Mouse (Mus musculus) midbrain, postnatal 0 days (tissue): ENCODE results near the gene Olfr1333. TPM values are rescaled to one million over a fixed set of nuclear protein-coding genes. Genes with fewer than 3 reads are reported as not detected.
"Not testable (repeated sequence)": the region's sequence is repeated elsewhere in the genome, so short reads cannot be mapped to it uniquely, and the experiment has no call there.

Experiments
- ATAC-seq: fragments of 200-750 bp; cut with Nextera tagmentation; 2 replicates; pipeline ENCODE4 v1.8.0; 2017; ENCODE audit warnings: moderate number of reproducible peaks, mild to moderate bottlenecking, moderate TSS enrichment, moderate library complexity; ENCODE audit not compliant: low FRiP score
- DNase-seq: peaks from one replicate; pipeline ENCODE4 v3.0.0-alpha.2; 2015; ENCODE audit warnings: low spot score
- H3K27ac ChIP-seq: fragments of 300-500 bp; sonication (generic); 2 replicates; pipeline ENCODE4 v1.5.1; 2014; ENCODE audit warnings: low read depth, mild to moderate bottlenecking, low read length, mixed read lengths
- H3K27me3 ChIP-seq: fragments of 300-500 bp; sonication (generic); 2 replicates; pipeline ENCODE4 v1.6.1; 2014; ENCODE audit warnings: low read length, control low read depth, mixed read lengths; ENCODE audit not compliant: insufficient read depth
- H3K36me3 ChIP-seq: fragments of 300-500 bp; sonication (generic); 2 replicates; pipeline ENCODE4 v1.6.1; 2014; ENCODE audit warnings: low read length, control low read depth, mixed read lengths; ENCODE audit not compliant: insufficient read depth
- H3K4me1 ChIP-seq: fragments of 300-500 bp; sonication (generic); 2 replicates; pipeline ENCODE4 v1.6.1; 2014; ENCODE audit warnings: mild to moderate bottlenecking, control low read depth, antibody characterized with exemption, low read length, mixed read lengths; ENCODE audit not compliant: insufficient read depth
- H3K4me2 ChIP-seq: fragments of 300-500 bp; sonication (generic); 2 replicates; pipeline ENCODE4 v1.6.1; 2014; ENCODE audit warnings: low read depth, mild to moderate bottlenecking, low read length, mixed read lengths; ENCODE audit not compliant: poor library complexity, severe bottlenecking
- H3K4me3 ChIP-seq: fragments of 300-500 bp; sonication (generic); 2 replicates; pipeline ENCODE4 v1.5.1; 2014; ENCODE audit warnings: low read depth, mild to moderate bottlenecking, low read length, moderate library complexity
- H3K9ac ChIP-seq: fragments of 300-500 bp; sonication (generic); replicated peaks from 2 replicates; pipeline ENCODE4 v1.6.1; 2014; ENCODE audit warnings: mild to moderate bottlenecking, low read length, moderate library complexity, mixed read lengths; ENCODE audit not compliant: poor library complexity, severe bottlenecking
- H3K9me3 ChIP-seq: fragments of 300-500 bp; sonication (generic); 2 replicates; pipeline ENCODE4 v1.6.1; 2016; ENCODE audit warnings: low read length, control low read depth
- CTCF ChIP-seq: IDR thresholded peaks from 2 replicates; pipeline ENCODE4 v1.5.1; 2016; ENCODE audit warnings: antibody characterized with exemption, mild to moderate bottlenecking
- WGBS: fragments of 180-500 bp; shearing (Covaris S2); extraction: QIAGEN DNeasy Blood & Tissue Kit; methylation state at CpG from one replicate; pipeline ENCODE4 v1.1.7; 2014; 5-methylcytosine and 5-hydroxymethylcytosine counted together
- polyA plus RNA-seq: library from polyadenylated mRNA; unstranded; fragments of >200 nt; fragmentation: Nextera tagmentation; extraction: Ambion mirVana; gene quantifications from 2 replicates; pipeline ENCODE4 v1.2.1, GENCODE M21; 2015
- total RNA-seq: library from RNA; depleted of rRNA; stranded (reverse); fragments of >200 nt; gene quantifications from 2 replicates; pipeline ENCODE4 v1.2.3, GENCODE M21; 2014; rRNA removed

The Olfr1333 gene
- total and polyA plus RNA-seq, 2 experiments from 2014 or later: not detected

- Histone ChIP-seq H3K9ac (no peak within 1 kb of the TSS), H3K4me3 (no peak within 1 kb of the TSS), H3K27ac (no peak within 1 kb of the TSS), H3K27me3 (no peaks in the 10 kb centered on the region), H3K4me2 (no peak within 1 kb of the TSS), H3K9me3 (no peaks in the 10 kb centered on the region), H3K36me3 (no peaks in the 10 kb centered on the region), H3K4me1 (no peaks in the 10 kb centered on the region)
- ATAC-seq (no peak), DNase-seq (no peak)
- TF ChIP-seq CTCF: no peak
- WGBS: 86% methylated on average over 4 of the region's 4 CpGs
Measured at GRCm38 (mm10) chr4:118809844-118810243, 26.2 kb downstream of the Olfr1333 start, which contains the start of gene Olfr1335. Olfr1335 (minus strand) TSS chr4:118809944.

GRCm38 (mm10) chr4:118792796-118793195, 43.3 kb downstream of the Olfr1333 start:
- ATAC-seq, H3K36me3 ChIP-seq, H3K9me3 ChIP-seq, H3K27ac ChIP-seq, H3K27me3 ChIP-seq, H3K4me3 ChIP-seq, DNase-seq, H3K4me2 ChIP-seq, H3K9ac ChIP-seq, H3K4me1 ChIP-seq: not testable (repeated sequence)

GRCm38 (mm10) chr4:118782486-118782885, 53.6 kb downstream of the Olfr1333 start, which contains the start of gene Olfr1337:
Olfr1337 (minus strand) TSS chr4:118782586.
- no peak for TF ChIP-seq CTCF
- H3K4me3 ChIP-seq: no peak within 1 kb of the TSS

More at GRCm38 (mm10) chr4:118782486-118782885, 53.6 kb downstream of the Olfr1333 start, which contains the start of gene Olfr1337:
- H3K4me1 ChIP-seq: no peaks in the 10 kb centered on the region
- no peaks in the 10 kb centered on the region for H3K9me3 ChIP-seq
- no peaks in the 10 kb centered on the region for H3K27me3 ChIP-seq
- H3K27ac ChIP-seq: no peak within 1 kb of the TSS
- 75% methylated on average over 2 of the region's 2 CpGs for WGBS
- no peak within 1 kb of the TSS for H3K9ac ChIP-seq
- no peak for DNase-seq
- no peak for ATAC-seq
- H3K36me3 ChIP-seq: no peaks in the 10 kb centered on the region
- H3K4me2 ChIP-seq: no peak within 1 kb of the TSS

Other genes with a start within 250 kb of the Olfr1333 start
- 0.82 and 1.1 TPM in 2 replicates for gene Cfap57, start 215.5 kb downstream of the Olfr1333 start, total RNA-seq
- 1.4 TPM in 2 replicates for gene Cfap57, start 215.5 kb downstream of the Olfr1333 start, polyA plus RNA-seq
- 29.4 and 40.7 TPM in 2 replicates for gene Ebna1bp2, start 215.5 kb downstream of the Olfr1333 start, total RNA-seq
- gene Ebna1bp2, start 215.5 kb downstream of the Olfr1333 start, polyA plus RNA-seq: 76.7 and 83.8 TPM in 2 replicates
- not detected in 2 replicates for gene Olfr62, start 177.3 kb downstream of the Olfr1333 start, total RNA-seq
- gene Olfr62, start 177.3 kb downstream of the Olfr1333 start, polyA plus RNA-seq: not detected in 2 replicates
- gene Olfr1342, start 143.5 kb downstream of the Olfr1333 start, total RNA-seq: not detected in 2 replicates
- not detected in 2 replicates for gene Olfr1342, start 143.5 kb downstream of the Olfr1333 start, polyA plus RNA-seq
- gene Olfr1341, start 132.8 kb downstream of the Olfr1333 start, total RNA-seq: not detected in 2 replicates
- not detected in 2 replicates for gene Olfr1341, start 132.8 kb downstream of the Olfr1333 start, polyA plus RNA-seq
- not detected in 2 replicates for gene Olfr1340, start 116.1 kb downstream of the Olfr1333 start, total RNA-seq
- not detected in 2 replicates for gene Olfr1340, start 116.1 kb downstream of the Olfr1333 start, polyA plus RNA-seq
- gene Olfr1339, start 104.1 kb downstream of the Olfr1333 start, total RNA-seq: not detected in 2 replicates
- gene Olfr1339, start 104.1 kb downstream of the Olfr1333 start, polyA plus RNA-seq: not detected in 2 replicates
- gene Olfr1338, start 77.5 kb downstream of the Olfr1333 start, total RNA-seq: not detected in 2 replicates
- not detected in 2 replicates for gene Olfr1338, start 77.5 kb downstream of the Olfr1333 start, polyA plus RNA-seq
- not detected in 2 replicates for gene Olfr1337, start 53.7 kb downstream of the Olfr1333 start, total RNA-seq
- gene Olfr1337, start 53.7 kb downstream of the Olfr1333 start, polyA plus RNA-seq: not detected in 2 replicates
- gene Olfr1335, start 26.3 kb downstream of the Olfr1333 start, total RNA-seq: not detected in 2 replicates
- gene Olfr1335, start 26.3 kb downstream of the Olfr1333 start, polyA plus RNA-seq: not detected in 2 replicates
- gene Olfr1331, start 28.4 kb upstream of the Olfr1333 start, total RNA-seq: not detected in 2 replicates
- gene Olfr1331, start 28.4 kb upstream of the Olfr1333 start, polyA plus RNA-seq: not detected in 2 replicates
- gene Olfr1330, start 52.3 kb upstream of the Olfr1333 start, total RNA-seq: not detected in 2 replicates
- not detected in 2 replicates for gene Olfr1330, start 52.3 kb upstream of the Olfr1333 start, polyA plus RNA-seq
- not detected in 2 replicates for gene Olfr1329, start 81.2 kb upstream of the Olfr1333 start, total RNA-seq
- gene Olfr1329, start 81.2 kb upstream of the Olfr1333 start, polyA plus RNA-seq: not detected in 2 replicates
- gene Olfr1328, start 102.3 kb upstream of the Olfr1333 start, total RNA-seq: not detected in 2 replicates
- not detected in 2 replicates for gene Olfr1328, start 102.3 kb upstream of the Olfr1333 start, polyA plus RNA-seq
- 0.22 and 0.42 TPM in 2 replicates for gene Lao1, start 125.3 kb upstream of the Olfr1333 start, total RNA-seq
- gene Lao1, start 125.3 kb upstream of the Olfr1333 start, polyA plus RNA-seq: not detected in 2 replicates